In the genomic region with DNA sequence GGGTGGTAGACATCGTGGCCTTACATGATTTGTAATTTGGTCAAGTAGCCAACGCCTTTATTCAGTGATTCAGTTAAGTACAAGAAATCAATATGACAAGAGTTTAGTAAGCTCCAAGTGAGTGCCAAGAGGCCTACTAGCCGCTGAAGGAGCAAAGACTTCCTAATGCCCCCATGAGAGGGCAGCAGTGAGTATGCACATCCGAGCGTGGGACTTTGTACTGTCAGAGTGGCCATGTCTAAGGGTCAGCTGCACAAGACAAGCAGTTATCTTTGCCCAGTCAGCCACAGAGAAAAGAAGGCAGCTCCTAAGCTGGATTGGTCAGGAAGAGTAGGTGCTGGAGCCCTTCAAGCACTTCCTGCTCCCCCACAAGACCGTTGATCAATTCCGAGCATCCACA, we compare ENCODE assay signal across 12 mouse cellular contexts. TPM values are rescaled to one million over a fixed set of nuclear protein-coding genes. Genes with fewer than 3 reads are reported as not detected.
DNase-seq lines count a peak whose midpoint lies in the region; ATAC-seq lines count a peak whose summit lies in the region.
"Had no signal": no experiment of that assay in that cellular context is flagged by ENCODE, and none has a peak within 500 bp of the region (broad histone marks: within the 10 kb centered on the region; RNA-seq: fewer than 3 reads in every experiment).

No protein-coding gene starts in this region.

- peaks cover 7% of the 10 kb centered on the region for H3K36me3 ChIP-seq in kidney, embryonic 15.5 days
- H3K36me3 ChIP-seq in embryonic facial prominence, embryonic 10.5 days (replicated peaks) = peaks cover 14% of the 10 kb centered on the region

- DNase-seq in kidney, adult 18-20 months = peak; percentile 45
- DNase-seq in 3T3-L1 (ENCODE audit: low read depth, low spot score) = peak; percentile 13
- DNase-seq in A20 (ENCODE audit: low read depth, low spot score) = peak; percentile 34
- DNase-seq in kidney, adult 9 months = peak; percentile 69
- DNase-seq in embryonic facial prominence, embryonic 10.5 days (ENCODE audit: low spot score) = no peak
- no peak for DNase-seq in embryo, embryonic 11 days
- DNase-seq: gastrocnemius, postnatal 14 days; right cerebral cortex, postnatal 25 days had no signal

- no peaks in the 10 kb centered on the region for H3K9me3 ChIP-seq in kidney, embryonic 15.5 days (replicated peaks)
- no peaks in the 10 kb centered on the region for H3K9me3 ChIP-seq in embryonic facial prominence, embryonic 10.5 days
- H3K9me3 ChIP-seq: embryonic facial prominence, embryonic 12.5 days; limb, embryonic 13.5 days had no signal

- H3K27me3 ChIP-seq in kidney, embryonic 15.5 days = no peaks in the 10 kb centered on the region
- H3K27me3 ChIP-seq in embryonic facial prominence, embryonic 10.5 days (replicated peaks; ENCODE audit: low read depth, poor library complexity, severe bottlenecking) = no peaks in the 10 kb centered on the region
- H3K27me3 ChIP-seq: embryonic facial prominence, embryonic 12.5 days; limb, embryonic 13.5 days had no signal

- H3K4me1 ChIP-seq in kidney, embryonic 15.5 days = no peaks in the 10 kb centered on the region
- H3K4me1 ChIP-seq in embryonic facial prominence, embryonic 10.5 days = peaks cover 4% of the 10 kb centered on the region
- H3K4me1 ChIP-seq: embryonic facial prominence, embryonic 12.5 days had no signal

- H3K27ac ChIP-seq in kidney, embryonic 15.5 days = no peak overlapping the region
- no peak overlapping the region for H3K27ac ChIP-seq in embryonic facial prominence, embryonic 10.5 days (replicated peaks)
- H3K27ac ChIP-seq: embryonic facial prominence, embryonic 12.5 days; limb, embryonic 13.5 days had no signal

- 81% methylated on average over 7 of the region's 7 CpGs for WGBS in kidney, embryonic 15.5 days
- 77% methylated on average over 7 of the region's 7 CpGs for WGBS in embryonic facial prominence, embryonic 10.5 days

- H3K4me2 ChIP-seq in kidney, embryonic 15.5 days = no peak overlapping the region
- H3K4me2 ChIP-seq: embryonic facial prominence, embryonic 12.5 days; limb, embryonic 13.5 days had no signal

- no peak overlapping the region for H3K9ac ChIP-seq in kidney, embryonic 15.5 days
- H3K9ac ChIP-seq: embryonic facial prominence, embryonic 12.5 days; limb, embryonic 13.5 days had no signal

- no peak overlapping the region for H3K4me3 ChIP-seq in kidney, embryonic 15.5 days (replicated peaks)
- no peak overlapping the region for H3K4me3 ChIP-seq in embryonic facial prominence, embryonic 10.5 days
- H3K4me3 ChIP-seq: embryonic facial prominence, embryonic 12.5 days; limb, embryonic 13.5 days had no signal

- ATAC-seq in kidney, embryonic 15.5 days (replicated peaks; ENCODE audit: low FRiP score) = no peak
- ATAC-seq: hindbrain, embryonic 16.5 days had no signal

RNA-seq across cellular contexts. Expression of gene Cnst, which starts 46.8 kb away (rescaled TPM):
- polyA plus RNA-seq in kidney, embryonic 15.5 days (2015; fragmentation: Nextera tagmentation; extraction: Ambion mirVana) = 13.8 and 15.1 TPM in 2 replicates
- polyA plus RNA-seq in embryonic facial prominence, embryonic 10.5 days (2016; fragmentation: Nextera tagmentation; extraction: Ambion mirVana) = 21.0 and 21.6 TPM in 2 replicates

RNA-seq across cellular contexts. Expression of gene Tfb2m, which starts 46.9 kb away (rescaled TPM):
- polyA plus RNA-seq in kidney, embryonic 15.5 days (2015; fragmentation: Nextera tagmentation; extraction: Ambion mirVana) = 29.2 and 33.6 TPM in 2 replicates
- 25.1 and 28.1 TPM in 2 replicates for polyA plus RNA-seq in embryonic facial prominence, embryonic 10.5 days (2016; fragmentation: Nextera tagmentation; extraction: Ambion mirVana)

Comparison
In these comparisons a context has a peak if more than half of its experiments do, and no peak if none do; other contexts are left out.
1. DNase-seq: peak in kidney, adult 18-20 months (single experiment), 3T3-L1 (single experiment), A20 (single experiment) and kidney, adult 9 months (single experiment); none in embryonic facial prominence, embryonic 10.5 days (single experiment) and embryo, embryonic 11 days (single experiment).